Mouse (Mus musculus) CH12.LX (cell line): ENCODE results near the gene Btf3. TPM values are rescaled to one million over a fixed set of nuclear protein-coding genes. Genes with fewer than 3 reads are reported as not detected.

ENCODE experiments used
- DNase-seq: peaks from one replicate; pipeline ENCODE4 v3.0.0-alpha.2; 2013; ENCODE audit errors: extremely low read depth
- H3K27ac ChIP-seq: 2 replicates; pipeline ENCODE4 v1.5.1; 2012; ENCODE audit warnings: low read depth, mild to moderate bottlenecking, control low read depth, moderate library complexity; ENCODE audit not compliant: insufficient read depth
- H3K27me3 ChIP-seq: replicated peaks from 2 replicates; pipeline ENCODE3; 2012; ENCODE audit warnings: inconsistent platforms
- H3K36me3 ChIP-seq, 2 experiments: replicated peaks in 1 of 2; 2 replicates each; pipeline versions ENCODE3 to v1.6.1; 2012; ENCODE audit warnings: inconsistent platforms in 1 of 2, low read length in 1 of 2, mild to moderate bottlenecking in 1 of 2, mixed read lengths in 1 of 2, moderate library complexity in 1 of 2; ENCODE audit not compliant: control insufficient read depth in 1 of 2, insufficient read depth in 1 of 2
- H3K4me1 ChIP-seq, 2 experiments: 2 replicates each; pipeline ENCODE4 v1.6.1; 2012; ENCODE audit warnings: inconsistent platforms in 1 of 2, moderate library complexity in 1 of 2; ENCODE audit not compliant: insufficient read depth in 2 of 2, control insufficient read depth in 1 of 2
- H3K4me2 ChIP-seq: 2 replicates; pipeline ENCODE4 v1.6.1; 2012; ENCODE audit warnings: low read depth, mild to moderate bottlenecking, control low read depth; ENCODE audit not compliant: poor library complexity, insufficient read depth, severe bottlenecking
- H3K4me3 ChIP-seq, 3 experiments: fragments of 150-350 bp in 1 of 3; sonication (generic) in 1 of 3; replicated peaks in 1 of 3; 2 replicates each; pipeline versions ENCODE3 to v1.5.1; 2011 to 2012; ENCODE audit warnings: low read depth in 2 of 3, low read length in 2 of 3, mild to moderate bottlenecking in 2 of 3, moderate library complexity in 2 of 3, control low read depth in 1 of 3, improper control_type of control experiment in 1 of 3, inconsistent platforms in 1 of 3, mixed read lengths in 1 of 3; ENCODE audit not compliant: poor library complexity in 1 of 3
- H3K79me2 ChIP-seq: replicated peaks from 2 replicates; pipeline ENCODE4 v1.6.1; 2012; ENCODE audit warnings: mild to moderate bottlenecking, moderate library complexity; ENCODE audit not compliant: control insufficient read depth, poor library complexity, insufficient read depth, severe bottlenecking; ENCODE audit errors: extremely low read depth
- H3K9ac ChIP-seq: 2 replicates; pipeline ENCODE4 v1.6.1; 2012; ENCODE audit warnings: low read depth, mild to moderate bottlenecking, control low read depth, moderate library complexity; ENCODE audit not compliant: insufficient read depth
- H3K9me3 ChIP-seq: replicated peaks from 2 replicates; pipeline ENCODE3; 2012; ENCODE audit warnings: low read length, inconsistent platforms, mixed read lengths
- CHD1 ChIP-seq: IDR thresholded peaks from 2 replicates; pipeline ENCODE4 v1.6.1; 2012; ENCODE audit warnings: low read depth, low read length, improper control_type of control experiment, inconsistent platforms
- CHD2 ChIP-seq: IDR thresholded peaks from 2 replicates; pipeline ENCODE4 v1.6.1; 2011; ENCODE audit warnings: low read length, improper control_type of control experiment
- CTCF ChIP-seq, 2 experiments: IDR thresholded peaks in 1 of 2; conservative IDR thresholded peaks in 1 of 2; 2 replicates each; pipeline ENCODE4 v1.5.1; 2011 to 2012; ENCODE audit warnings: low read depth in 2 of 2, low read length in 2 of 2, improper control_type of control experiment in 1 of 2, inconsistent platforms in 1 of 2, mild to moderate bottlenecking in 1 of 2, moderate library complexity in 1 of 2
- E2F4 ChIP-seq: IDR thresholded peaks from 2 replicates; pipeline ENCODE4 v1.6.1; 2011; ENCODE audit warnings: low read depth, low read length, improper control_type of control experiment; ENCODE audit not compliant: insufficient replicate concordance
- ETS1 ChIP-seq: conservative IDR thresholded peaks from 2 replicates; pipeline ENCODE4 v1.6.1; 2012; ENCODE audit warnings: low read depth, mild to moderate bottlenecking, inconsistent platforms, low read length, improper control_type of control experiment, moderate library complexity
- GABPA ChIP-seq: IDR thresholded peaks from 2 replicates; pipeline ENCODE4 v1.6.1; 2012; ENCODE audit warnings: low read depth, low read length, improper control_type of control experiment, inconsistent platforms; ENCODE audit not compliant: insufficient replicate concordance
- HCFC1 ChIP-seq: IDR thresholded peaks from 2 replicates; pipeline ENCODE4 v1.6.1; 2012; ENCODE audit warnings: low read depth, mild to moderate bottlenecking, inconsistent platforms, low read length, improper control_type of control experiment
- IRF4 ChIP-seq: IDR thresholded peaks from 2 replicates; pipeline ENCODE4 v1.6.1; 2014; ENCODE audit warnings: low read depth, mild to moderate bottlenecking, inconsistent platforms, low read length, improper control_type of control experiment
- JUN ChIP-seq: IDR thresholded peaks from 2 replicates; pipeline ENCODE4 v1.6.1; 2011; ENCODE audit warnings: low read depth, mild to moderate bottlenecking, low read length, improper control_type of control experiment, moderate library complexity; ENCODE audit not compliant: insufficient read depth
- KAT2A ChIP-seq: IDR thresholded peaks from 2 replicates; pipeline ENCODE4 v1.6.1; 2012; ENCODE audit warnings: low read length, improper control_type of control experiment, inconsistent platforms; ENCODE audit not compliant: insufficient replicate concordance
- MAFK ChIP-seq: IDR thresholded peaks from 2 replicates; pipeline ENCODE4 v1.6.1; 2011; ENCODE audit warnings: low read length, improper control_type of control experiment; ENCODE audit not compliant: insufficient replicate concordance
- MAX ChIP-seq: IDR thresholded peaks from 2 replicates; pipeline ENCODE4 v1.6.1; 2011; ENCODE audit warnings: low read length, improper control_type of control experiment
- MAZ ChIP-seq: IDR thresholded peaks from 2 replicates; pipeline ENCODE4 v1.6.1; 2012; ENCODE audit warnings: low read depth, mild to moderate bottlenecking, inconsistent platforms, low read length, improper control_type of control experiment, moderate library complexity
- MEF2A ChIP-seq: IDR thresholded peaks from 2 replicates; pipeline ENCODE4 v1.6.1; 2014; ENCODE audit warnings: low read depth, mild to moderate bottlenecking, inconsistent platforms, low read length, improper control_type of control experiment, borderline replicate concordance
- NRF1 ChIP-seq: IDR thresholded peaks from 2 replicates; pipeline ENCODE4 v1.6.1; 2014; ENCODE audit warnings: low read depth, mild to moderate bottlenecking, inconsistent platforms, low read length, improper control_type of control experiment, moderate library complexity
- PAX5 ChIP-seq: IDR thresholded peaks from 2 replicates; pipeline ENCODE4 v1.6.1; 2012; ENCODE audit warnings: low read length, inconsistent platforms, mixed read lengths
- POLR2A ChIP-seq: IDR thresholded peaks from 2 replicates; pipeline ENCODE4 v1.6.1; 2011; ENCODE audit warnings: low read depth, mild to moderate bottlenecking, improper control_type of control experiment, low read length
- POLR2AphosphoS2 ChIP-seq: IDR thresholded peaks from 2 replicates; pipeline ENCODE4 v1.6.1; 2011; ENCODE audit warnings: low read depth, low read length, improper control_type of control experiment
- RAD21 ChIP-seq: IDR thresholded peaks from 2 replicates; pipeline ENCODE4 v1.6.1; 2011; ENCODE audit warnings: low read depth, mild to moderate bottlenecking, low read length, improper control_type of control experiment, moderate library complexity
- RCOR1 ChIP-seq: conservative IDR thresholded peaks from 2 replicates; pipeline ENCODE4 v1.6.1; 2012; ENCODE audit warnings: low read depth, mild to moderate bottlenecking, inconsistent platforms, low read length, improper control_type of control experiment
- SIN3A ChIP-seq: IDR thresholded peaks from 2 replicates; pipeline ENCODE4 v1.6.1; 2012; ENCODE audit warnings: low read length, improper control_type of control experiment, inconsistent platforms
- UBTF ChIP-seq: IDR thresholded peaks from 2 replicates; pipeline ENCODE4 v1.6.1; 2012; ENCODE audit warnings: low read depth, mild to moderate bottlenecking, inconsistent platforms, low read length, improper control_type of control experiment, moderate library complexity
- ZNF384 ChIP-seq: IDR thresholded peaks from 2 replicates; pipeline ENCODE4 v1.6.1; 2012; ENCODE audit warnings: low read depth, low read length, improper control_type of control experiment, inconsistent platforms
- dilution Hi-C: fragments of 300-500 bp; cut with MboI; formaldehyde crosslinking; loops from 2 replicates; pipeline ENCODE4 v1.14.3; 2020; ENCODE audit warnings: low sequenced_read_pairs; ENCODE audit not compliant: extremely low pct_unique_long_range_greater_than_20kb, extremely low pct_ligation_motif_present
- in situ Hi-C: fragments of 300-500 bp; cut with MboI; formaldehyde crosslinking; loops from 3 replicates; pipeline ENCODE4 v1.14.3; 2019; ENCODE audit warnings: low sequenced_read_pairs, low pct_ligation_motif_present, low pct_unique_long_range_greater_than_20kb, mixed read lengths
- polyA plus RNA-seq: library from polyadenylated mRNA; unstranded; fragments of >175 nt; gene quantifications from 2 replicates; pipeline ENCODE4 v1.2.1, GENCODE M21; 2012; ENCODE audit warnings: low read depth; ENCODE audit not compliant: insufficient read length
- total RNA-seq, 2 experiments: library from RNA; depleted of rRNA; stranded (reverse); fragments of 300-350 nt in 1 of 2; fragments of >200 nt in 1 of 2; gene quantifications; 2 replicates each; pipeline ENCODE4 v1.2.3; 2012 to 2014

Btf3 gene
- total and polyA plus RNA-seq, 3 experiments = 1,038 to 1,568 (median 1,367) TPM

DNA sequence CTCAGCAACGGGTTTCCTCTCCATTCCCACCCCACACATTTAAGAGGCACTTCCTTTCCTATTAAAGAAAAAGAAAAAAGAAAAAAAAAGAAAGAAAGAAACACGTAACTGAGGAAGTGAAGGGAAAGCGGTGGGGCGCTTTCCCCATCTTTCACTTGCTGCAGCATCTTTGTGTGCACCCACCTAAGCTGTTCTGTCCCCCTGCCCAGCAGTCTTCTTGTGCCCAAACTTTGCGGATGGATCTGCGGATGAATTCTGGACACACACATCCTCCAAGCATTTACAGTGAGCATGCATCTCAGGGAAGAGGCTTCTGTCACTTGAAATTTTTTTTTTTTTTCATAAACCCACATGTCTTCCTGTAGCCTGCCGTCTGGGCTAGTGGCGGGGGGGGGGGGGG, 42.5 kb upstream of the Btf3 start:
- no peak for DNase-seq
- in situ Hi-C loops (no loop called here), dilution Hi-C loops (no loop called here)
- Histone ChIP-seq H3K4me2 (no peak overlapping the region), H3K9me3 (peaks cover 9% of the 10 kb centered on the region), H3K79me2 (no peaks in the 10 kb centered on the region), H3K4me1 (no peaks in the 10 kb centered on the region), H3K27ac (no peak overlapping the region), H3K27me3 (no peaks in the 10 kb centered on the region), H3K4me3 (no peak overlapping the region), H3K36me3 (no peaks in the 10 kb centered on the region), H3K9ac (no peak overlapping the region)
- no peak for TF ChIP-seq POLR2AphosphoS2
- no peak for TF ChIP-seq UBTF
- no peak for TF ChIP-seq MAZ
- no peak for TF ChIP-seq MAFK
- TF ChIP-seq ETS1 = no peak
- no peak for TF ChIP-seq GABPA
- no peak for TF ChIP-seq NRF1

DNA sequence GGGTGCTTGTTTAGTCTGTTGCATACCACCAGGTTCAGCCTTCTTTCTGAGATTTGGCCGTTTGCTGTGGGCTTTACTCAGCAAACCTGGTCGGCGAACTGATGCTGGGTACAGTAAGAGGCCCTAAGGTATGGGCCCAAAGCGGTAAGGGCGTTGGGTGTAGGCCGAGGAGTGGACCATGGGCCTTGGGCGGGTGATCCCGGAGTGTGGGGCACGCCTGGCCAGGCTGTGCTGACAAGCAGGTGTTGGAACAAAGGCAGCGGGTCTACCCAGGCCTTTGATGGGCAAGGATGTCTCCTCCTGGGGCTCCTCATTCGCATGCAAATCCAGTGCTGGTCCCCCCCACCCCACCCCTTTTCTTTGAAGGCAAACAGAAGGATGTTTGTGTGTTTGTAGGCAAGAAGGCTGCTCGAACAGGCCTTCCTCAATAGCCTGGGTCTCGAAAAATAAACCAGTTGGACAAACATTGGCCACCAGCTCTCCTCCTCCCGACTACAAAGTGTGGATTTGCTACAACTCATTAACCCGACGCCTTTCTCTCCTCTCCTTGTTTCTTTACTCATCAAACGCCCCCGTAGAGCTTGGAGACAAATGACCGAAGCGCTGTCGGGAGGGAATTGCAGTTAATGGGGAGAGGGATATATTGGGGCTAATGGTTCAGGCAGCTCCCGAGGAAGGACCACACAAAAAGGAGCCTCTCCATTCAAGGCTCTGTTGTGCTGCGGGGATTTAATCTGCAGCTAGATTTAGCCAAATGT, 41.8 kb upstream of the Btf3 start:
- dilution Hi-C loops (no loop called here), in situ Hi-C loops (no loop called here)
- no peak overlapping the region for H3K9ac ChIP-seq
- no peak overlapping the region for H3K27ac ChIP-seq
- H3K36me3 ChIP-seq = no peaks in the 10 kb centered on the region
- TF ChIP-seq CHD2 (no peak), E2F4 (no peak), NRF1 (no peak), ZNF384 (no peak), KAT2A (no peak), MAZ (no peak), MEF2A (no peak), IRF4 (no peak), POLR2A (no peak), HCFC1 (no peak), SIN3A (no peak), CTCF (conservative IDR thresholded peaks at IDR 0.05 in 1 of 2, IDR thresholded peaks at IDR 0.05 in 1 of 2; ENCODE audit: low read depth in 2 of 2, low read length in 2 of 2) (no peak), RAD21 (no peak), MAX (no peak), RCOR1 (no peak), JUN (no peak), CHD1 (no peak), PAX5 (no peak)
- H3K4me2 ChIP-seq = no peak overlapping the region
- DNase-seq = no peak
- peaks cover 16% of the 10 kb centered on the region for H3K9me3 ChIP-seq
- H3K27me3 ChIP-seq = no peaks in the 10 kb centered on the region
- H3K4me3 ChIP-seq = no peak overlapping the region
- no peaks in the 10 kb centered on the region for H3K79me2 ChIP-seq
- no peaks in the 10 kb centered on the region for H3K4me1 ChIP-seq
